Mouse (Mus musculus) bone marrow, adult 2 months (tissue): ENCODE measurements around the gene Ntn5. TPM values are rescaled to one million over a fixed set of nuclear protein-coding genes. Genes with fewer than 3 reads are reported as not detected.
A peak's percentile ranks its signal among the peaks of the same experiment; 100 is the strongest.

Experiments used
- H3K27ac ChIP-seq: fragments of 200-500 bp; 2 replicates; pipeline ENCODE4 v1.5.1; 2012; ENCODE audit warnings: low read depth, mild to moderate bottlenecking, control low read depth, inconsistent platforms, low read length; ENCODE audit not compliant: control insufficient read depth, poor library complexity, insufficient read depth
- H3K4me1 ChIP-seq: fragments of 200-500 bp; 2 replicates; pipeline ENCODE4 v1.6.1; 2011; ENCODE audit warnings: low read length; ENCODE audit not compliant: control insufficient read depth, insufficient read depth
- H3K4me3 ChIP-seq: fragments of 200-500 bp; replicated peaks from 2 replicates; pipeline ENCODE3; 2011; ENCODE audit warnings: mild to moderate bottlenecking, low read depth, low read length, control low read depth; ENCODE audit not compliant: control insufficient read depth
- CTCF ChIP-seq: fragments of 200-500 bp; IDR thresholded peaks from 2 replicates; pipeline ENCODE4 v1.5.1; 2011; ENCODE audit warnings: low read length, control low read depth; ENCODE audit not compliant: control insufficient read depth, insufficient read depth
- POLR2A ChIP-seq: fragments of 200-500 bp; IDR thresholded peaks from 2 replicates; pipeline ENCODE4 v1.6.1; 2011; ENCODE audit warnings: low read depth, mild to moderate bottlenecking, control low read depth, low read length, borderline replicate concordance; ENCODE audit not compliant: control insufficient read depth
- WGBS: fragments of 180-500 bp; shearing (Covaris S2); methylation state at CpG from one replicate; pipeline ENCODE4 v1.1.7; 2018; 5-methylcytosine and 5-hydroxymethylcytosine counted together
- polyA plus RNA-seq: library from polyadenylated mRNA; stranded (reverse); fragments of >200 nt; gene quantifications from 2 replicates; pipeline ENCODE4 v1.2.4, GENCODE M21; 2011; ENCODE audit warnings: low replicate concordance; ENCODE audit not compliant: missing spikeins, insufficient read depth, insufficient read length

The Ntn5 gene
- polyA plus RNA-seq, 1 experiment: not detected

DNA sequence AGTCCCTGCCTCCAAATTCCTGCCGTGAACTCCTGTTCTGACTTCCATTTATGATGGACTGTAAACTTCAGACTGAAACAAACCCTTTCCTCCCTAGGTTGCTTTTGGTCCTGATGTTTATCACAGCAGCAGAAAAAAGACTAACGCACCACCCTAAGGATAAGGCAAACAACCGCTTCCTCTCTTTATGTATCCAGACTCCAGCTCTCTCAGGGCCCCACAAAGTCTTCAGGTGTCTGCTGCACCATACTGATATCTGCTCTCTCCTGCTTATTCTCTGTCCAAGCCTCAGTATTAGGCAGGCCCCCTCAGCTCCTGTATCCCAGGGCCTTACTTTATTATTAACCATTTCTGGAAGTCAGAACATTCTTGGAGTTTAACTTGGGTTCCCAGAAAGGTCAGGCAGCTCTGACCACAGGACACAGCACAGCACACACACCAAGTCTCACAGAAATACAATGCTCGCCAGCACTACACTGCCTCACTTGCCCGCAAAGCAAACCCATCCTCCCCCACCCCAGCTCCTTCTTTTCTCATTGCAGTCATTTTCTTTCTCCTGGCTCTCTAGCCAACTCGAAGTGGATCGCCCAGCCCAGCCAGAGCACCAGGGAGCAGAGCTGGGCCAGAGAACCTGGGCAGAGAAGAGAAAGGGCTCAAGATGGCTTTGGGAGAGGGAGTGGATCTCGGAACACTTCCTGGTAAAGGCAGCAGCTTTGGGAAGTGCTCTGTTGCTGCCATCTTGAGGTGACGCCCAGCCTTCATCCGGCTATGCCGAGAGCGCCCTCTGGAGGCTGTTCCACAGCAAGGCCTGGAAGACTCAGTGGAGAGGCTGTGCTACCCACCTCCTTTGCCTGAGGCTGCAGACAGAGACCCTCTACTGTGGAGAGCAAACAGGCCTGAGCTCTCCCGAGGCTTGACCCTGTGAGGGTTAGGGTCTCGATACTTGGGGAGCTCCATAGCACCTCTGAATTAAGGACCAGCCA is 1.4 kb upstream of the Ntn5 start:
- Histone ChIP-seq H3K4me1 (peaks cover 4% of the 10 kb centered on the region; the same call in 1 of the 2 replicates), H3K27ac (0 out of 2 replicates have a peak overlapping the region, but pooled peaks have one; percentile 5), H3K4me3 (no peak overlapping the region)
- TF ChIP-seq CTCF: peak; percentile 95
- TF ChIP-seq POLR2A: no peak
- WGBS: 42% methylated on average over 14 of the region's 14 CpGs

GRCm38 (mm10) chr7:45685811-45686210 is 2.0 kb downstream of the Ntn5 start:
- no peak overlapping the region for H3K27ac ChIP-seq
- H3K4me3 ChIP-seq: no peak overlapping the region
- peaks cover 4% of the 10 kb centered on the region; the same call in 1 of the 2 replicates for H3K4me1 ChIP-seq
- 81% methylated on average over 10 of the region's 10 CpGs for WGBS
- no peak for TF ChIP-seq CTCF
- TF ChIP-seq POLR2A: no peak

DNA sequence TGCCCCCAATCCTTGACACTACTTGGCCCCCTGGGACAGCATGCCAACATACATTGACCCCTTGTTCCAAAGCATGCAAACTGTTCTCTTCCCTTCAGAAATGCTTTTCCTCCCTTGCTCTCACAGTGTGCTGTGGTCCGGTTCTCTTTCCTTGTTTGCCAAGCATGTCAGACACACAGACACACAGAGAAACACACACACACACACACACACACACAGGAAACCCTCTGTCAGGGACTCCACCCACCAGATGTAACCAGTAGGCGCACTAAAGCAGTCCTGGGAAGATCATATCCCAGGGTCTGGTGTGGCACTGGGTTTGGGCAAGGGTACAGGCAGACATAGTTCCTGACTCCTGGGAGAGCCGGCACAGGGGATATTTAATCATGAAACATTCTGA is 3.0 kb downstream of the Ntn5 start:
- TF ChIP-seq CTCF (no peak), POLR2A (no peak)
- Histone ChIP-seq H3K27ac (no peak overlapping the region), H3K4me3 (no peak overlapping the region), H3K4me1 (no peaks in the 10 kb centered on the region; the same call in 1 of the 2 replicates)
- WGBS: 53% methylated on average over 3 of the region's 3 CpGs

- 48% methylated on average over 6 of the region's 6 CpGs for WGBS
- TF ChIP-seq CTCF (no peak), POLR2A (no peak)
- no peaks in the 10 kb centered on the region for H3K4me1 ChIP-seq
- H3K4me3 ChIP-seq: no peak overlapping the region
- H3K27ac ChIP-seq: no peak overlapping the region
Measured at GRCm38 (mm10) chr7:45689099-45689498, 5.3 kb downstream of the Ntn5 start.

- no peak overlapping the region for H3K27ac ChIP-seq
- TF ChIP-seq POLR2A (no peak), CTCF (no peak)
- H3K4me1 ChIP-seq: no peaks in the 10 kb centered on the region
- no peak overlapping the region for H3K4me3 ChIP-seq
- WGBS: 73% methylated on average over 11 of the region's 11 CpGs
Measured at GRCm38 (mm10) chr7:45689800-45690199, 6.0 kb downstream of the Ntn5 start.

- WGBS: 81% methylated on average over 2 of the region's 2 CpGs
- Histone ChIP-seq H3K27ac (no peak overlapping the region), H3K4me3 (no peak overlapping the region), H3K4me1 (no peaks in the 10 kb centered on the region)
- TF ChIP-seq CTCF: no peak
- no peak for TF ChIP-seq POLR2A
Measured at GRCm38 (mm10) chr7:45692364-45692763, 8.5 kb downstream of the Ntn5 start.

DNA sequence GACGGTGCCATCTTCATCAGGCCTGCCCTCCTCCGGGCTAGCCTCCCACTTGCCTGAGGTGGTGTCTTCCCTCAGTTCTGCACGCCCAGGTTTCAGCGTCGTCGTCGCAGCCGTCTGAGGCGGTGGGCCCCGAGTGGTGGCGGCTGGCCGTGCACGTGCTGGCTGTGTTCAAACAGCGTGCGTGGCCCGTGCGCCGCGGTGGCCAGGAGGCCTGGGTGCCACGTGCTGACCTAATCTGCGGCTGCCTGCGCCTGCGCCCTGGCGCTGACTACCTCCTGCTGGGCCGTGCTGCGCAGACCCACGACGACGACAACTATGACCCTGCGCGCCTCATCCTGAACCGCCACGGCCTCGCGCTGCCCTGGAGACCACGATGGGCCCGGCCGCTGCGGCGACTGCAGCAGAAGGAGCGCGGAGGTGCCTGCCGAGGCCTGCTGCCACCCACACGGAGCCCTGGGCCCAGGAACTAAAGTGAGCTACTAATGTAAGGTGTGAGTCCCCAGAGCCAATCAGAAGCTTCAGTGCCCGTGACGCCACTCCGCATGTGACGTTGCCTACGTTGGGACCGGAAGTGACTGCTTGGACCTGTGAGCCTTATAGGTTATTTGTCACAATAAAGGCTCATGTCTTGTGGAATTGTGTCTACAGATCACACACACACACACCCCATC is 10.2 kb downstream of the Ntn5 start, which contains the start of gene Sec1:
Sec1 (minus strand) TSS at position 482 of the 671 bp plus-strand sequence.
- TF ChIP-seq POLR2A (no peak), CTCF (no peak)
- WGBS: 92% methylated on average over 50 of the region's 50 CpGs
- Histone ChIP-seq H3K27ac (no peak within 1 kb of the TSS), H3K4me1 (no peaks in the 10 kb centered on the region), H3K4me3 (no peak within 1 kb of the TSS)

GRCm38 (mm10) chr7:45695098-45695497 is 11.3 kb downstream of the Ntn5 start:
- Histone ChIP-seq H3K4me1 (no peaks in the 10 kb centered on the region), H3K4me3 (no peak overlapping the region), H3K27ac (no peak overlapping the region)
- 27% methylated on average over 6 of the region's 6 CpGs for WGBS
- no peak for TF ChIP-seq POLR2A
